Mouse (Mus musculus) midbrain, embryonic 12.5 days (tissue): ENCODE measurements around the gene Ccdc74a. TPM values are rescaled to one million over a fixed set of nuclear protein-coding genes. Genes with fewer than 3 reads are reported as not detected.

Experiments
- ATAC-seq: fragments of 200-750 bp; cut with Nextera tagmentation; 2 replicates; pipeline ENCODE4 v1.8.0; 2017; ENCODE audit warnings: low read depth, moderate TSS enrichment, moderate library complexity; ENCODE audit not compliant: low FRiP score
- H3K27ac ChIP-seq: fragments of 300-500 bp; sonication (generic); replicated peaks from 2 replicates; pipeline ENCODE4 v1.5.1; 2016; ENCODE audit warnings: mild to moderate bottlenecking
- H3K27me3 ChIP-seq: fragments of 300-500 bp; sonication (generic); 2 replicates; pipeline ENCODE4 v1.6.1; 2016; ENCODE audit warnings: mild to moderate bottlenecking
- H3K36me3 ChIP-seq: fragments of 300-500 bp; sonication (generic); 2 replicates; pipeline ENCODE4 v1.6.1; 2016
- H3K4me1 ChIP-seq: fragments of 300-500 bp; sonication (generic); 2 replicates; pipeline ENCODE4 v1.6.1; 2016
- H3K4me2 ChIP-seq: fragments of 300-500 bp; sonication (generic); replicated peaks from 2 replicates; pipeline ENCODE4 v1.6.1; 2016; ENCODE audit warnings: mild to moderate bottlenecking, moderate library complexity
- H3K4me3 ChIP-seq: fragments of 300-500 bp; sonication (generic); 2 replicates; pipeline ENCODE4 v1.5.1; 2016; ENCODE audit warnings: mild to moderate bottlenecking
- H3K9ac ChIP-seq: fragments of 300-500 bp; sonication (generic); replicated peaks from 2 replicates; pipeline ENCODE4 v1.6.1; 2016; ENCODE audit warnings: mild to moderate bottlenecking, moderate library complexity
- H3K9me3 ChIP-seq: fragments of 300-500 bp; sonication (generic); 2 replicates; pipeline ENCODE4 v1.6.1; 2016; ENCODE audit warnings: mild to moderate bottlenecking
- WGBS: fragments of 180-500 bp; shearing (Covaris S2); methylation state at CpG from one replicate; pipeline ENCODE4 v1.1.7; 2016; 5-methylcytosine and 5-hydroxymethylcytosine counted together
- polyA plus RNA-seq: library from polyadenylated mRNA; unstranded; fragments of >200 nt; fragmentation: Nextera tagmentation; extraction: Ambion mirVana; gene quantifications from 2 replicates; pipeline ENCODE4 v1.2.1, GENCODE M21; 2016

Gene Ccdc74a
- polyA plus RNA-seq, 1 experiment from 2014 or later, result 7.1 TPM

DNA sequence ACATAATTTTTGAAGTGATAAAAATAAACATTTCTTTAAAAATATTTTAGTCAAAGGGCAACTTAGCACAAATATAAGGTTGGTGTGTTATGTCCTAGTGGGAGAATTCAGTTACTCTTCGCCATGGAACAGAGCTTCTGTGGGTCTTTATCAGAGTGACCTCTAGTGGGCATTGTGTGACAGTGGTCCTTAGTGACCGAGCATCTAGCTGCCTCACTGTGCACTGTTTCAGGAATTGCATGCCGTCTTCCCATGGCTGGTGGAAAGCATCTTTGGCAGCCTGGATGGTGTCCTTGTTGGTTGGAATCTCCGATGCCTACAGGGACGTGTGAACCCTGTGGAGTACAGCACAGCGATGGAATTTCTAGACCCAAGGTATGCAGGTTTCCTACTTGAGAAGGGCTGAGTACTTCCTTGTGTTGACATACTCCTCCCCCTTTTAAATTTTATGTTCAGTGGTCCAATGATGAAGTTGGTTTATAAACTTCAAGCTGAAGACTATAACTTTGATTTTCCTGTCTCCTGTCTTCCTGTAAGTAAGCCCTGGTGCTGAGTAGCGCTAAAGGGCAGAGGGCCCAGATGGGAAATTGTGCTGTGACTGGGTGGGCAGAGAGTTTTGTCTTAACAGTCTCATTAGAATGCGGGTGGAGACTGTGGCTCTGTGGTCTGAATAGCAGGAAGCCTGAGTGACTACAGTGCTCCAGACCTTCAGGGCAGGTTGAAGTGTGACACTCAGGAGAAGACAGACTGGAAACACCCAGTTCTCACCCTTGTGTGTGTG is 20.6 kb upstream of the Ccdc74a start:
- 69% methylated on average over 8 of the region's 8 CpGs for WGBS
- Histone ChIP-seq H3K27ac (no peak overlapping the region), H3K4me1 (peaks cover 2% of the 10 kb centered on the region; the same call in 1 of the 2 replicates), H3K27me3 (no peaks in the 10 kb centered on the region), H3K9me3 (no peaks in the 10 kb centered on the region), H3K36me3 (peaks cover 80% of the 10 kb centered on the region), H3K9ac (no peak overlapping the region), H3K4me2 (no peak overlapping the region), H3K4me3 (no peak overlapping the region)
- no peak for ATAC-seq

DNA sequence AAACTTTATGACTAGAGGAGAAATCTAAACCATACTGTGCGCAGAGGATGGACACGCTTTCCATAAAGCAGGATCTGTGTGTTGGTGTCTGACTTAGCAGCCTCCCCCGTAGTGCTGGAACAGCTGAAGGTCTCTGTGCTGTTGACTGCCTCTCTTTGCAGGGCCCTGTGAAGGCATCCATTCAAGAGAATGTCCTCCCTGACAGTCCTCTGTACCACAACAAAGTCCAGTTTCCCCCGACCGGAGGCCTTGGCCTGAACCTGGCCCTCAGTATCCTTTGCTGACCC is 20.1 kb upstream of the Ccdc74a start:
- 95% methylated on average over 5 of the region's 5 CpGs for WGBS
- Histone ChIP-seq H3K4me1 (no peaks in the 10 kb centered on the region), H3K36me3 (peaks cover 82% of the 10 kb centered on the region), H3K9me3 (no peaks in the 10 kb centered on the region), H3K27me3 (no peaks in the 10 kb centered on the region), H3K27ac (no peak overlapping the region), H3K4me2 (no peak overlapping the region), H3K9ac (no peak overlapping the region), H3K4me3 (no peak overlapping the region)
- ATAC-seq, result no peak

GRCm38 (mm10) chr16:17632580-17632979 is 13.7 kb upstream of the Ccdc74a start:
- no peaks in the 10 kb centered on the region for H3K9me3 ChIP-seq
- H3K27ac ChIP-seq, result no peak overlapping the region
- H3K36me3 ChIP-seq, result peaks cover 78% of the 10 kb centered on the region
- no peak overlapping the region for H3K4me3 ChIP-seq
- H3K4me1 ChIP-seq, result no peaks in the 10 kb centered on the region
- no peak for ATAC-seq
- no peak overlapping the region for H3K4me2 ChIP-seq
- no peaks in the 10 kb centered on the region for H3K27me3 ChIP-seq
- H3K9ac ChIP-seq, result no peak overlapping the region
- whole genome bisulfite sequencing, result 89% methylated on average over 2 of the region's 2 CpGs

- no peak overlapping the region for H3K4me3 ChIP-seq
- WGBS, result 74% methylated on average over 8 of the region's 8 CpGs
- no peak overlapping the region for H3K9ac ChIP-seq
- no peak overlapping the region for H3K27ac ChIP-seq
- peaks cover 76% of the 10 kb centered on the region for H3K36me3 ChIP-seq
- ATAC-seq, result no peak
- H3K27me3 ChIP-seq, result no peaks in the 10 kb centered on the region
- H3K4me1 ChIP-seq, result no peaks in the 10 kb centered on the region
- no peaks in the 10 kb centered on the region for H3K9me3 ChIP-seq
- no peak overlapping the region for H3K4me2 ChIP-seq
Observed at GRCm38 (mm10) chr16:17633481-17634181, 12.6 kb upstream of the Ccdc74a start.

GRCm38 (mm10) chr16:17636904-17637303 is 9.4 kb upstream of the Ccdc74a start:
- no peaks in the 10 kb centered on the region for H3K4me1 ChIP-seq
- H3K9ac ChIP-seq, result no peak overlapping the region
- no peak overlapping the region for H3K4me2 ChIP-seq
- no peaks in the 10 kb centered on the region for H3K9me3 ChIP-seq
- H3K4me3 ChIP-seq, result no peak overlapping the region
- H3K27me3 ChIP-seq, result no peaks in the 10 kb centered on the region
- WGBS, result 89% methylated on average over 2 of the region's 2 CpGs
- no peak overlapping the region for H3K27ac ChIP-seq
- peaks cover 77% of the 10 kb centered on the region for H3K36me3 ChIP-seq
- ATAC-seq, result no peak

- Histone ChIP-seq H3K4me2 (no peak overlapping the region), H3K27me3 (no peaks in the 10 kb centered on the region), H3K9me3 (no peaks in the 10 kb centered on the region), H3K27ac (no peak overlapping the region), H3K36me3 (peaks cover 77% of the 10 kb centered on the region), H3K9ac (no peak overlapping the region), H3K4me3 (no peak overlapping the region), H3K4me1 (no peaks in the 10 kb centered on the region)
- ATAC-seq, result no peak
- 75% methylated on average over 2 of the region's 2 CpGs for WGBS
Observed at GRCm38 (mm10) chr16:17637610-17638009, 8.7 kb upstream of the Ccdc74a start.

DNA sequence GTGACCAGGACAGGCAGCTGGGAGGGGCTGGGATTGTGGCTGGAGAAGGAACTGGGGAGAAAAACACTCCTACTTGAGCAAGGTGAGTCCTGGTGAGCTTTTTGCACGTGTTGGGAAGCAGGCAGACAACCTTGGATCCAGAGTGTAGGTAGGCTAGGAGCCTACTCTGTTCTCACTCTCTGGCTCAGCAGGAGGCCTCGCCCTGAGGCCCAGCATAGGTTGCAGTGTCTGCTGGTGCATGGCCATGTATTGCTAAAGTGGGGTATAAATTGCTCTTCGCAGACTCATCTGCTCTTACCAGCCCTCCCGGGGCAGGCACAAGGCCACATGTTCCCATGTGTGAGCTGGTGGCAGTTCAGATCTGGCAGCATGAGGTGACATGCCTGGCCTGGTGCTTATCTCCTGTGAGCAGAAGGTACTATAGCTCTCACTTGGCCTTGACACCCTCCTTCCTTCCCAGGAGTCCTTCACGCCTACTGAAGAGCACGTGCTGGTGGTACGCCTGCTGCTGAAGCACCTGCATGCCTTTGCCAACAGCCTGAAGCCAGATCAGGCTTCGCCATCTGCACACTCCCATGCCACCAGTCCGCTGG is 8.1 kb upstream of the Ccdc74a start:
- H3K27me3 ChIP-seq, result no peaks in the 10 kb centered on the region
- ATAC-seq, result no peak
- H3K36me3 ChIP-seq, result peaks cover 77% of the 10 kb centered on the region
- H3K9me3 ChIP-seq, result no peaks in the 10 kb centered on the region
- H3K9ac ChIP-seq, result no peak overlapping the region
- H3K27ac ChIP-seq, result no peak overlapping the region
- H3K4me3 ChIP-seq, result no peak overlapping the region
- H3K4me2 ChIP-seq, result no peak overlapping the region
- H3K4me1 ChIP-seq, result no peaks in the 10 kb centered on the region
- 96% methylated on average over 9 of the region's 9 CpGs for WGBS

DNA sequence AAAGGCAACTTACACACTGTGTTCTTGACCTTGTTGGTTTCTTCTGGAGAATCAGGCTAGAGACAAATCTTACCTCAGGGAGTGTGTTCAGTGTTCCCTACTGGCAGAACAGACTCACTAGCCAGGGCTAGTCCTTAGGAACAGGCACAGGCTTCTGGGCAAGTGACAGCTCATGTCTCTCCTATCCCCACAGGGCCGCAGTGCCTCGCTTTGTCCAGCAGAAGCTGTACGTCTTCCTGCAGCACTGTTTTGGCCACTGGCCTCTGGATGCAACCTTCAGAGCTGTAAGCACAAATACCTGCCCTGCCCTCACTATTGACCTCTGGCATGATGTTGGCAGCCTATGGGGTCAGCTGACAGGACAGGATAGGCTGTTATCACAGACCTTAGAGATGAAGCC is 7.2 kb upstream of the Ccdc74a start:
- Histone ChIP-seq H3K27me3 (no peaks in the 10 kb centered on the region), H3K27ac (no peak overlapping the region), H3K9me3 (no peaks in the 10 kb centered on the region), H3K9ac (no peak overlapping the region), H3K4me3 (no peak overlapping the region), H3K4me2 (no peak overlapping the region), H3K4me1 (no peaks in the 10 kb centered on the region), H3K36me3 (peaks cover 73% of the 10 kb centered on the region)
- 92% methylated on average over 3 of the region's 3 CpGs for WGBS
- ATAC-seq, result no peak

DNA sequence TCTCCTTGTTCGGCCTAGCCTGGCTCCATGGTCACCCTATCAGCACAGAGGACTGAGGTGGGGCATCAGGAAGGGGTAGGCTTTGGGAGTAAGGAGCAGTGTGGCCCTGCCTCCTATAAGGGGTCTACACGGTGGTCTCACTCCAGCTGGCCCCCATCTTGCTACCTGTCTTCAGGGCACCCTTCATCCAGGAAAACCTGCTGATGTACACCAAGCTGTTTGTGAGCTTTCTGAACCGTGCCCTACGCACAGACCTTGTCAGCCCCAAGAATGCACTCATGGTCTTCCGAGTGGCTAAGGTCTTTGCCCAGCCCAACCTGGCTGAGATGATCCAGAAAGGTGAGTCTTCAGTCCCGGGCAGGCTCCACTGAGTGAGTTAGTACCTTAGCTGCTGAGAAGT is 6.3 kb upstream of the Ccdc74a start:
- H3K27me3 ChIP-seq, result no peaks in the 10 kb centered on the region
- peaks cover 69% of the 10 kb centered on the region for H3K36me3 ChIP-seq
- no peak overlapping the region for H3K27ac ChIP-seq
- no peaks in the 10 kb centered on the region for H3K4me1 ChIP-seq
- H3K4me2 ChIP-seq, result no peak overlapping the region
- ATAC-seq, result no peak
- H3K4me3 ChIP-seq, result no peak overlapping the region
- no peak overlapping the region for H3K9ac ChIP-seq
- H3K9me3 ChIP-seq, result no peaks in the 10 kb centered on the region
- WGBS, result 99% methylated on average over 6 of the region's 6 CpGs

DNA sequence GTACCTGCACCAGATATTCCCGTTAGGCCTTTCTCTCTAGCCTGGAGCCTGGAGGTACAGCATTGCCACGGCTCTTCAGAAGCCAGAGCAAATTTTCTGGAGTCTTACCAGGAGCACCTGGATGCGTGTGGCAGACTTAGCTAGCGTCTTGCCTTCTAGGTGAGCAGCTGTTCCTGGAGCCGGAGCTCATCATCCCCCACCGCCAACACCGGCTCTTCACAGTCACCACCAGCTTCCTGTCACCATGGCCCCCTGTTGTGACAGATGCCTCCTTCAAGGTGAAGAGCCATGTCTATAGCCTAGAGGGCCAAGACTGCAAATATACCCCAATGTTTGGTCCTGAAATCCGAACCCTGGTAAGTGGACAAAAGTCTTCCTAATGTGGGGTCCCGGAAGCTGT is 5.6 kb upstream of the Ccdc74a start:
- Histone ChIP-seq H3K36me3 (peaks cover 69% of the 10 kb centered on the region), H3K4me3 (no peak overlapping the region), H3K9me3 (no peaks in the 10 kb centered on the region), H3K9ac (no peak overlapping the region), H3K4me2 (no peak overlapping the region), H3K27ac (no peak overlapping the region), H3K4me1 (no peaks in the 10 kb centered on the region), H3K27me3 (no peaks in the 10 kb centered on the region)
- ATAC-seq, result no peak
- 90% methylated on average over 9 of the region's 9 CpGs for WGBS

DNA sequence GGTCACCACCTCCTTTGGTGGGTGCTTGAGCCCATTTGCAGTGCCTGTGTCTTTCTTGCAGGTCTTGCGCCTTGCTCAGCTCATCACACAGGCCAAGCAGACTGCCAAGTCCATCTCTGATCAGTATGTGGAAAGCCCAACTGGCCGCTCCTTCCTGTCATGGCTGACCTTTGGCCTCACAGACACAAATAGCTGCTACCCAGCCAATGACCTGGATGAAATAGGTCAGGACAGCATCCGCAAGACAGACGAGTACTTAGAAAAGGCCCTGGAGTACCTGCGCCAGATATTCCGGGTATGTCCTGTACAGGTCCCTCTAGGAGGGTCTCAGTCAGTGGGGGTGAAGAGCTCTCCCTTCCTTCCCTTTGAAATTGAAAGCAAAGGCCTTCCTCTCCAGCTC is 5.0 kb upstream of the Ccdc74a start:
- H3K36me3 ChIP-seq, result peaks cover 64% of the 10 kb centered on the region
- no peak for ATAC-seq
- no peak overlapping the region for H3K4me3 ChIP-seq
- no peak overlapping the region for H3K9ac ChIP-seq
- H3K4me1 ChIP-seq, result peaks cover 2% of the 10 kb centered on the region; the same call in 1 of the 2 replicates
- no peak overlapping the region for H3K27ac ChIP-seq
- H3K4me2 ChIP-seq, result no peak overlapping the region
- no peaks in the 10 kb centered on the region for H3K9me3 ChIP-seq
- WGBS, result 87% methylated on average over 6 of the region's 6 CpGs
- H3K27me3 ChIP-seq, result no peaks in the 10 kb centered on the region

- WGBS, result 85% methylated on average over 8 of the region's 8 CpGs
- H3K36me3 ChIP-seq, result peaks cover 60% of the 10 kb centered on the region
- no peak overlapping the region for H3K4me2 ChIP-seq
- peaks cover 12% of the 10 kb centered on the region for H3K4me1 ChIP-seq
- 0 out of 2 replicates have a peak, but pooled peaks cover 1% of the 10 kb centered on the region for H3K27me3 ChIP-seq
- no peaks in the 10 kb centered on the region for H3K9me3 ChIP-seq
- no peak overlapping the region for H3K4me3 ChIP-seq
- H3K9ac ChIP-seq, result no peak overlapping the region
- no peak overlapping the region for H3K27ac ChIP-seq
- no peak for ATAC-seq
Observed at GRCm38 (mm10) chr16:17642311-17642710, 4.0 kb upstream of the Ccdc74a start.
